Mouse (Mus musculus): ENCODE data around the gene Smarcc1. TPM values are rescaled to one million over a fixed set of nuclear protein-coding genes. Genes with fewer than 3 reads are reported as not detected.
"Not testable (repeated sequence)": the region's sequence is repeated elsewhere in the genome, so short reads cannot be mapped to it uniquely, and the experiment has no call there.

Gene Smarcc1
- polyA plus RNA-seq, 1 experiment, result 41.4 TPM

DNA sequence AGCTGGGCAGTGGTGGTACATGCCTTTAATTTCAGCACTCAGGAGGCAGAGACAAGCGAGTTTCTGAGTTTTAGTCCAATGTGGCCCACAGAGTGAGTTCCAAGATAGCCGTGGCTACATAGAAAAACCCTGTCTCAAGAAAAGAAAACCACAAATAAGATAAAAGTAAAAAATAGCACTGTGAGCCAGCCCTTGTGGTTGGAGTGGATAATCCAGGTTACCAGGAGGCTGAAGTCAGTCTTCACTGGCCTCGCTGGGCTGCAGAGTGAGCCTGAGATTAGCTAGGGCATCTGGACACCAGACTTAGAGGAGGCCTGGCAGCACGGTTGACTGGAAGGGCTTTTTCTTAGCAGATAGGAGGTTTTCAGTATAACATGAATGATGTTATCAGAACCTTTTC lies 21.6 kb downstream of the Smarcc1 start:
- Histone ChIP-seq H3K4me3 (replicated peaks; ENCODE audit: control insufficient read depth, low read depth, low read length) (no peak overlapping the region), H3K4me1 (ENCODE audit: control insufficient read depth, insufficient read depth, low read length) (no peaks in the 10 kb centered on the region), H3K27ac (ENCODE audit: control insufficient read depth, insufficient read depth, low read depth, low read length, poor library complexity) (no peak overlapping the region)
- 41% methylated on average over 4 of the region's 4 CpGs for WGBS
- no peak for TF ChIP-seq POLR2A (IDR thresholded peaks at IDR 0.05; ENCODE audit: borderline replicate concordance, control insufficient read depth, low read depth, low read length)
- no peak for TF ChIP-seq CTCF (IDR thresholded peaks at IDR 0.05; ENCODE audit: control insufficient read depth, insufficient read depth, low read length)

DNA sequence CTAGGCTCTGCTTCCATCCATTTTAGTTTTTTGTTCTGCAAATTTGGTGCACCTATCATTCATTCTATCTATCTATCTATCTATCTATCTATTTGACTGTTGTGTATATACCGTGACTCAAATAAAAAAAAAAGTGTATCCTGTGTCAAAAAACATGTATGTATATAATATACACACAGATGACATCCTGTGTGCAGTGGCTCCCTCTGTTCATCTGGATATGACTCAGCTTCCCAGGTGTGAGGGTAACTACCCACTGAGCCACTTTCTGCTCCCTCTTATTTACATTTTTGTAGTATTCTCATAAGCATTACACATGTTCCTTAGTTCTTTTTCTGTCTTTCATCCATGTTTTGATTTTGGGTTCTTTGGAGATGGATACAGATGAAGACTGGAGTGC lies 24.6 kb downstream of the Smarcc1 start:
- Histone ChIP-seq H3K27ac (ENCODE audit: control insufficient read depth, insufficient read depth, low read depth, low read length, poor library complexity) (no peak overlapping the region), H3K4me3 (replicated peaks; ENCODE audit: control insufficient read depth, low read depth, low read length) (no peak overlapping the region), H3K4me1 (ENCODE audit: control insufficient read depth, insufficient read depth, low read length) (no peaks in the 10 kb centered on the region)
- WGBS, result 93% methylated on average over 1 of the region's 1 CpGs
- no peak for TF ChIP-seq CTCF (IDR thresholded peaks at IDR 0.05; ENCODE audit: control insufficient read depth, insufficient read depth, low read length)
- no peak for TF ChIP-seq POLR2A (IDR thresholded peaks at IDR 0.05; ENCODE audit: borderline replicate concordance, control insufficient read depth, low read depth, low read length)

DNA sequence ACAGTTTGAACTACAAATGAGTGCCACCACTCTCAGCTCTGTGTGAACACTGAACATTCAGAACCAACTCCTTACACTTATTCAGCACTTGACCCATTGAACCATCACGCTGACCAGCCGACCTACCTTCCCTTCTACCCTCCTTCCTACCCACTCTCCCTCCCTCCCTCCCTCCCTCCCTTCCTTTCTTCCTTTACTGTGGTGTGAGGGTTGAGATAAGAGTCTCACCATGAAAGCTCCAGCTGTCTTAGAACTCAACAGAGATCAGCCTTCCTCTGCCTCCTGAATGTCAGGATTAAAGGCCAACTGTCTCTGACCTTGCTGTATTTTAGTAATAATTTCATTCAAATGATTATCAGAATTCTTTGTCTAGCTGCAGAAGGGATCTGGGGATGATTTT lies 31.1 kb downstream of the Smarcc1 start:
- no peak for TF ChIP-seq CTCF (IDR thresholded peaks at IDR 0.05; ENCODE audit: control insufficient read depth, insufficient read depth, low read length)
- no peak for TF ChIP-seq POLR2A (IDR thresholded peaks at IDR 0.05; ENCODE audit: borderline replicate concordance, control insufficient read depth, low read depth, low read length)
- no peaks in the 10 kb centered on the region for H3K4me1 ChIP-seq (ENCODE audit: control insufficient read depth, insufficient read depth, low read length)
- H3K27ac ChIP-seq (ENCODE audit: control insufficient read depth, insufficient read depth, low read depth, low read length, poor library complexity), result no peak overlapping the region
- H3K4me3 ChIP-seq (replicated peaks; ENCODE audit: control insufficient read depth, low read depth, low read length), result no peak overlapping the region
- 36% methylated on average over 2 of the region's 2 CpGs for whole genome bisulfite sequencing

DNA sequence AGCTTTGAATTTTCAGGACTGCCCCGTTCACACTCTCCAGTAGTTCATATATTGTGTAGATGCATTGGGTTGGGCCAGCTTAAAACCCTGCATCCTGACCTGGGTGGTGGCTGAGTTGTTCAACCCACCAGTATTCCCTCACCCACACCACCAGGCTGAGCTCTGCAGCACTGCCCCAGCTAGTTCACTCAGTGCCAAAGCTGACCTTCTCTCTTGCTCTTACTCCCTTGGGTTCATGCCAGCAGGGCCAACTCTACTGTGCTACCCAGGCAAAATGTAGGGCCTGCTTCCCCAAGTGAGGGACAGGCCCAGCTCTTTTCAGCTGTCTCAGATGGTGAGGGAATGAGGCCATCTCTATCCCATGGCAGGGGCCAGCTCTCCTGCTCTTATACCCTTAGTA lies 41.5 kb downstream of the Smarcc1 start:
- Histone ChIP-seq H3K27ac (ENCODE audit: control insufficient read depth, insufficient read depth, low read depth, low read length, poor library complexity) (no peak overlapping the region), H3K4me3 (replicated peaks; ENCODE audit: control insufficient read depth, low read depth, low read length) (no peak overlapping the region), H3K4me1 (ENCODE audit: control insufficient read depth, insufficient read depth, low read length) (no peaks in the 10 kb centered on the region)
- TF ChIP-seq CTCF (IDR thresholded peaks at IDR 0.05; ENCODE audit: control insufficient read depth, insufficient read depth, low read length), result no peak
- no peak for TF ChIP-seq POLR2A (IDR thresholded peaks at IDR 0.05; ENCODE audit: borderline replicate concordance, control insufficient read depth, low read depth, low read length)
- WGBS, result 93% methylated on average over 1 of the region's 1 CpGs

DNA sequence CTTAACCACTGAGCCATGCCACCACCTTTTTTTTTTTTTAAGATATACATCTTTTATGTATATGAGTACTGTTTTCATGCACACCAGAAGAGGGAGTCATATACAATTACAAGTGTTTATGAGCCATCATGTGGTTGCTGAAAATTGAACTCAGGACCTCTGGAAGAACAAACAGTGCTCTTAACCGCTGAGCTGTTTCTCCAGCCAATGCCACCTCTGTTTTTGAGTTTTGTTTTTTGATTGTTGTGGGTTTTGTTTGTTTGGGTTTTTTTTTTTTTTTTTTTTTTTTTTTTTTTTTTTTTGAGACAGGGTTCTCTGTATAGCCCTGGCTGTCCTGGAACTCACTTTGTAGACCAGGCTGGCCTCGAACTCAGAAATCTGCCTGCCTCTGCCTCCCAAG lies 43.0 kb downstream of the Smarcc1 start:
- 84% methylated on average over 2 of the region's 2 CpGs for WGBS
- not testable (repeated sequence) for H3K4me3 ChIP-seq (replicated peaks; ENCODE audit: control insufficient read depth, low read depth, low read length); H3K4me1 ChIP-seq (ENCODE audit: control insufficient read depth, insufficient read depth, low read length); H3K27ac ChIP-seq (ENCODE audit: control insufficient read depth, insufficient read depth, low read depth, low read length, poor library complexity)

DNA sequence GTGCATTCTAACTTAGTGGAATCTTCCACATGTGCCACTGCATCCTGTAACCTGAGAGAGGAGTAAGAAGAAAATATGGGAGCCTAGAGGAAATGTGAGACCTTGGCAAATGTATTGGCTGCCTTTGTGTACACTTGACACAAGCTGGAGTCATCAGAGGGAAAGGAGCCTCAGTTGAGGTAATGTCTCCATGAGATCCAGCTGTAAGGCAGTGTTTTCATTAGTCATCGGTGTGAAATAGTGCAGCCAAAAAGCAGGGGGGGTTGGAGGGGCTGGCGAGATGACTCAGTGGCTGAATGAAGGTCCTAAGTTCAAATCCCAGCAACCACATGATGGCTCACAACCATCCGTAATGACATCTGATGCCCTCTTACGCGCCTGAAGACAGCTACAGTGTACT lies 44.9 kb downstream of the Smarcc1 start:
- TF ChIP-seq POLR2A (IDR thresholded peaks at IDR 0.05; ENCODE audit: borderline replicate concordance, control insufficient read depth, low read depth, low read length) (no peak), CTCF (IDR thresholded peaks at IDR 0.05; ENCODE audit: control insufficient read depth, insufficient read depth, low read length) (no peak)
- Histone ChIP-seq H3K4me1 (ENCODE audit: control insufficient read depth, insufficient read depth, low read length) (no peaks in the 10 kb centered on the region), H3K4me3 (replicated peaks; ENCODE audit: control insufficient read depth, low read depth, low read length) (no peak overlapping the region), H3K27ac (ENCODE audit: control insufficient read depth, insufficient read depth, low read depth, low read length, poor library complexity) (no peak overlapping the region)
- WGBS, result 86% methylated on average over 5 of the region's 5 CpGs

DNA sequence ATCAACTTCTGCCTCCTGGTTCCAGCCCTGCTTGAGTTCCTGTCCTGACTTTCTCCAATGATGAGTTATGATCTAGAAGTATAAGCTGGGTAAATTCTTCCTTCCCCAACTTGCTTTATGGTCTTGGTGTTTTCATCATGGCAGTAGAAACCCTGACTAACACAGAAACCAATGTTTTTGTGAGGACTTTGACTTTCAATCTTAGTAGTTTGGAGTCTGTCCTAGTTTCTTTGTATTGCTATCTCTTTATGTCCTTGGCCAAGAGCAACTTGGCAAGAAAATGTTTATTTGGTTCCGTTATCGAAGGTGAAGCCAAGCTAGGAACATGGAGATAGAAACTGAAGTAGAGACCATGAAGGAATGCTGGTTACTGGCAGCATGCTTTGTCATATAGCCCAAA lies 45.6 kb downstream of the Smarcc1 start:
- no peak for TF ChIP-seq POLR2A (IDR thresholded peaks at IDR 0.05; ENCODE audit: borderline replicate concordance, control insufficient read depth, low read depth, low read length)
- no peak for TF ChIP-seq CTCF (IDR thresholded peaks at IDR 0.05; ENCODE audit: control insufficient read depth, insufficient read depth, low read length)
- H3K4me3 ChIP-seq (replicated peaks; ENCODE audit: control insufficient read depth, low read depth, low read length), result no peak overlapping the region
- H3K27ac ChIP-seq (ENCODE audit: control insufficient read depth, insufficient read depth, low read depth, low read length, poor library complexity), result no peak overlapping the region
- H3K4me1 ChIP-seq (ENCODE audit: control insufficient read depth, insufficient read depth, low read length), result no peaks in the 10 kb centered on the region
- 95% methylated on average over 2 of the region's 2 CpGs for WGBS

DNA sequence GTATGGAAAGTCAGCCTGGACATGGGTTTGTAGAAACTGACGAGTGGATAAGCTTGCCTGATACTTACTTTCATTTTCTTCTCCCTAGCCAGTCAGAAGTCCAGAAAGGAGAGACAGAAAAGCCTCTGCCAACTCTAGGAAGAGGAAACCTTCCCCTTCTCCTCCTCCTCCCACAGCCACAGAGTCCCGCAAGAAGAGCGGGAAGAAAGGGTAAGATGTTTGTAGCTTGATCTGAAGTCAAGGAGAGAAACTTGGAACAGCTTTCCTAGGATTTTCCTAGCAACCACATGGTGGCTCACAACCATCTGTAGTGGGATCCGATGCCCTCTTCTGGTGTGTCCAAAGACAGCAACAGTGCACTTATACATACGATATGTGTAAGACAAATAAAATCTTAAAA lies 53.4 kb downstream of the Smarcc1 start:
- no peak for TF ChIP-seq CTCF (IDR thresholded peaks at IDR 0.05; ENCODE audit: control insufficient read depth, insufficient read depth, low read length)
- no peak for TF ChIP-seq POLR2A (IDR thresholded peaks at IDR 0.05; ENCODE audit: borderline replicate concordance, control insufficient read depth, low read depth, low read length)
- H3K27ac ChIP-seq (ENCODE audit: control insufficient read depth, insufficient read depth, low read depth, low read length, poor library complexity), result no peak overlapping the region
- WGBS, result 88% methylated on average over 5 of the region's 5 CpGs
- H3K4me1 ChIP-seq (ENCODE audit: control insufficient read depth, insufficient read depth, low read length), result no peaks in the 10 kb centered on the region
- no peak overlapping the region for H3K4me3 ChIP-seq (replicated peaks; ENCODE audit: control insufficient read depth, low read depth, low read length)

DNA sequence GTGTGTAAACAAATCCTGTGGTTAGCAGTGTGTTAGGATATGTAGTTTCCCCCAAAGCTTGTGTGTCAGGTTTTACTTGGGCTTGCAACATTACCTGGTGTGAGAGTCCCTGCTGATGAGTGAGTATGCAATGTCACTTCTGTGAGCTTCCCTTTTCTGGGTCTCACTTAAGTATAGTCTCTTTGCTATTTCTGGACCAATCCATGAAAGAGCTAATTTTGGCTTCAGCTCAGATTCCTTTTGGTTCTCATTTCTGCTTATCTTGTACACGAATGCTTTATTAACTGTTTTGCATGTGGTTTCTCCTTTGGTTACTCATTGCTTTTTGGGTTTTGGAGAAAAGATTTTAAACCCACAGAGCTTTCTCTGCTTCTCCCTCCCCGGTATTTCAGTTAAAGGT lies 82.4 kb downstream of the Smarcc1 start:
- 32% methylated on average over 2 of the region's 2 CpGs for WGBS
- Histone ChIP-seq H3K4me3 (replicated peaks; ENCODE audit: control insufficient read depth, low read depth, low read length) (no peak overlapping the region), H3K4me1 (ENCODE audit: control insufficient read depth, insufficient read depth, low read length) (no peaks in the 10 kb centered on the region), H3K27ac (ENCODE audit: control insufficient read depth, insufficient read depth, low read depth, low read length, poor library complexity) (no peak overlapping the region)
- no peak for TF ChIP-seq CTCF (IDR thresholded peaks at IDR 0.05; ENCODE audit: control insufficient read depth, insufficient read depth, low read length)
- TF ChIP-seq POLR2A (IDR thresholded peaks at IDR 0.05; ENCODE audit: borderline replicate concordance, control insufficient read depth, low read depth, low read length), result no peak

Data from bone marrow, adult 2 months (tissue).